Mouse (Mus musculus): ENCODE measurements around the gene Catsper2.

The Catsper2 gene

DNA sequence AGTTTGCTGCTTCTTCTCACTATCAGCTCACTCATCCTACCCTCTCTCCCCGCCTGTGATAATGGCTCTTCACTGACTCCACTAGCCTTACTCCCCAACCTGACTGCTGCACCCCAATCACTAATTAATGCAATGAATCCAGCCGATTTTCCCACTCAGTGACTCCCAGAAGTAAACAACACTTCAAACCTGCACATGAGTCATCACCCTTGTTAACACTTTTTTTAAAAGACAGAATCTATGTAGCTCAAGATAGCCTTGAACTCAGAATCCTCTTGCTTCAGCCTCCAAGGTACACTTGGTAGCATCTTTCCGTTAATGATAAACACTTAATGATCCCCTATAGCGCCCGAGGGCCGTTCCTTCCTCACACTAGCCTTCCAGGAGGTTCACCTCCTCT is 59.2 kb downstream of the Catsper2 start:
- peak; percentile 54 for DNase-seq (ENCODE audit: low read depth, low spot score)

- no peak for DNase-seq (ENCODE audit: low read depth, low spot score)
Observed at GRCm38 (mm10) chr2:121353156-121353555, 60.4 kb downstream of the Catsper2 start.
